Mouse (Mus musculus) limb, embryonic 13.5 days (tissue): ENCODE results near the gene Col6a4. TPM values are rescaled to one million over a fixed set of nuclear protein-coding genes. Genes with fewer than 3 reads are reported as not detected.

ENCODE experiments used
- polyA plus RNA-seq: library from polyadenylated mRNA; unstranded; fragments of >200 nt; fragmentation: Nextera tagmentation; extraction: Ambion mirVana; gene quantifications from 2 replicates; pipeline ENCODE4 v1.2.1, GENCODE M21; 2015

Col6a4 gene
- polyA plus RNA-seq, 1 experiment from 2014 or later, result 0.36 TPM

Other genes starting within 250 kb of the Col6a4 start
- gene Col6a5, start 136.1 kb downstream of the Col6a4 start, polyA plus RNA-seq, result 0.27 and 0.52 TPM in 2 replicates
- gene Glyctk, start 61.4 kb upstream of the Col6a4 start, polyA plus RNA-seq, result 3.2 and 3.3 TPM in 2 replicates
- 27.6 and 28.0 TPM in 2 replicates for gene Wdr82, start 74.1 kb upstream of the Col6a4 start, polyA plus RNA-seq
- 57.0 and 57.7 TPM in 2 replicates for gene Ppm1m, start 103.0 kb upstream of the Col6a4 start, polyA plus RNA-seq
- 59.1 and 63.6 TPM in 2 replicates for gene Twf2, start 106.3 kb upstream of the Col6a4 start, polyA plus RNA-seq
- gene Tlr9, start 125.8 kb upstream of the Col6a4 start, polyA plus RNA-seq, result 0.05 TPM in 1 of 2 replicates, not detected in the other
- 99.9 and 101 TPM in 2 replicates for gene Alas1, start 151.9 kb upstream of the Col6a4 start, polyA plus RNA-seq
- 23.8 and 24.0 TPM in 2 replicates for gene Poc1a, start 184.3 kb upstream of the Col6a4 start, polyA plus RNA-seq